Mouse (Mus musculus): ENCODE data around the gene Tmem156. TPM values are rescaled to one million over a fixed set of nuclear protein-coding genes. Genes with fewer than 3 reads are reported as not detected.

The Tmem156 gene
- polyA plus RNA-seq, 1 experiment from 2014 or later = 0.16 TPM

- H3K36me3 ChIP-seq (ENCODE audit: control insufficient read depth, insufficient read depth, low read length) = no peaks in the 10 kb centered on the region
- no peak overlapping the region for H3K4me3 ChIP-seq (ENCODE audit: low read depth, low read length)
- no peak overlapping the region for H3K9ac ChIP-seq (ENCODE audit: low read length)
- H3K4me1 ChIP-seq (ENCODE audit: control insufficient read depth, insufficient read depth, low read length) = peaks cover 9% of the 10 kb centered on the region
- 0 out of 2 replicates have a peak overlapping the region, but pooled peaks have one; percentile 4 for H3K27ac ChIP-seq (replicated peaks; ENCODE audit: low read depth, low read length)
- no peaks in the 10 kb centered on the region for H3K27me3 ChIP-seq (ENCODE audit: control insufficient read depth, insufficient read depth, low read length)
- no peak overlapping the region for H3K4me2 ChIP-seq (ENCODE audit: low read depth, severe bottlenecking)
- no peaks in the 10 kb centered on the region for H3K9me3 ChIP-seq (ENCODE audit: control insufficient read depth, low read length)
- DNase-seq (ENCODE audit: low spot score) (peak; percentile 67), ATAC-seq (ENCODE audit: insufficient number of reproducible peaks, low FRiP score, low TSS enrichment, low read depth) (0 out of 2 replicates have a peak, but pooled peaks have one; percentile 26)
These were observed 1.8 kb upstream of the Tmem156 start for GRCm38 (mm10) chr5:65093769-65094168.

GRCm38 (mm10) chr5:65091184-65091858 lies 611 bp downstream of the Tmem156 start:
- no peak for ATAC-seq (ENCODE audit: insufficient number of reproducible peaks, low FRiP score, low TSS enrichment, low read depth)
- WGBS = 70% methylated on average over 11 of the region's 11 CpGs
- no peak for DNase-seq (ENCODE audit: low spot score)

GRCm38 (mm10) chr5:65089707-65090106 lies 2.2 kb downstream of the Tmem156 start:
- 67% methylated on average over 3 of the region's 3 CpGs for WGBS
- ATAC-seq (ENCODE audit: insufficient number of reproducible peaks, low FRiP score, low TSS enrichment, low read depth) (no peak), DNase-seq (ENCODE audit: low spot score) (no peak)
- Histone ChIP-seq H3K9me3 (ENCODE audit: control insufficient read depth, low read length) (no peaks in the 10 kb centered on the region), H3K27ac (replicated peaks; ENCODE audit: low read depth, low read length) (no peak overlapping the region), H3K4me3 (ENCODE audit: low read depth, low read length) (no peak overlapping the region), H3K4me2 (ENCODE audit: low read depth, severe bottlenecking) (no peak overlapping the region), H3K36me3 (ENCODE audit: control insufficient read depth, insufficient read depth, low read length) (no peaks in the 10 kb centered on the region), H3K4me1 (ENCODE audit: control insufficient read depth, insufficient read depth, low read length) (peaks cover 9% of the 10 kb centered on the region), H3K27me3 (ENCODE audit: control insufficient read depth, insufficient read depth, low read length) (no peaks in the 10 kb centered on the region), H3K9ac (ENCODE audit: low read length) (no peak overlapping the region)

More at GRCm38 (mm10) chr5:65091184-65091858, 611 bp downstream of the Tmem156 start:
- Histone ChIP-seq H3K36me3 (ENCODE audit: control insufficient read depth, insufficient read depth, low read length) (no peaks in the 10 kb centered on the region), H3K9ac (ENCODE audit: low read length) (no peak overlapping the region), H3K27ac (replicated peaks; ENCODE audit: low read depth, low read length) (no peak overlapping the region), H3K4me2 (ENCODE audit: low read depth, severe bottlenecking) (no peak overlapping the region), H3K27me3 (ENCODE audit: control insufficient read depth, insufficient read depth, low read length) (no peaks in the 10 kb centered on the region), H3K4me1 (ENCODE audit: control insufficient read depth, insufficient read depth, low read length) (peaks cover 9% of the 10 kb centered on the region), H3K9me3 (ENCODE audit: control insufficient read depth, low read length) (no peaks in the 10 kb centered on the region), H3K4me3 (ENCODE audit: low read depth, low read length) (no peak overlapping the region)

- H3K4me1 ChIP-seq (ENCODE audit: control insufficient read depth, insufficient read depth, low read length) = no peaks in the 10 kb centered on the region
- H3K9ac ChIP-seq (ENCODE audit: low read length) = no peak overlapping the region
- H3K9me3 ChIP-seq (ENCODE audit: control insufficient read depth, low read length) = no peaks in the 10 kb centered on the region
- WGBS = 90% methylated on average over 6 of the region's 6 CpGs
- no peak overlapping the region for H3K4me2 ChIP-seq (ENCODE audit: low read depth, severe bottlenecking)
- no peaks in the 10 kb centered on the region for H3K27me3 ChIP-seq (ENCODE audit: control insufficient read depth, insufficient read depth, low read length)
- no peak for ATAC-seq (ENCODE audit: insufficient number of reproducible peaks, low FRiP score, low TSS enrichment, low read depth)
- no peaks in the 10 kb centered on the region for H3K36me3 ChIP-seq (ENCODE audit: control insufficient read depth, insufficient read depth, low read length)
- no peak for DNase-seq (ENCODE audit: low spot score)
- H3K27ac ChIP-seq (replicated peaks; ENCODE audit: low read depth, low read length) = no peak overlapping the region
- H3K4me3 ChIP-seq (ENCODE audit: low read depth, low read length) = no peak overlapping the region
These were observed 5.4 kb downstream of the Tmem156 start for GRCm38 (mm10) chr5:65086522-65086921.

GRCm38 (mm10) chr5:65081836-65082235 lies 10.1 kb downstream of the Tmem156 start:
- no peaks in the 10 kb centered on the region for H3K4me1 ChIP-seq (ENCODE audit: control insufficient read depth, insufficient read depth, low read length)
- 85% methylated on average over 4 of the region's 4 CpGs for WGBS
- no peaks in the 10 kb centered on the region for H3K9me3 ChIP-seq (ENCODE audit: control insufficient read depth, low read length)
- H3K4me2 ChIP-seq (ENCODE audit: low read depth, severe bottlenecking) = no peak overlapping the region
- H3K9ac ChIP-seq (ENCODE audit: low read length) = no peak overlapping the region
- H3K27me3 ChIP-seq (ENCODE audit: control insufficient read depth, insufficient read depth, low read length) = no peaks in the 10 kb centered on the region
- H3K4me3 ChIP-seq (ENCODE audit: low read depth, low read length) = no peak overlapping the region
- no peaks in the 10 kb centered on the region for H3K36me3 ChIP-seq (ENCODE audit: control insufficient read depth, insufficient read depth, low read length)
- no peak overlapping the region for H3K27ac ChIP-seq (replicated peaks; ENCODE audit: low read depth, low read length)
- DNase-seq (ENCODE audit: low spot score) (no peak), ATAC-seq (ENCODE audit: insufficient number of reproducible peaks, low FRiP score, low TSS enrichment, low read depth) (no peak)

- DNase-seq (ENCODE audit: low spot score) (no peak), ATAC-seq (ENCODE audit: insufficient number of reproducible peaks, low FRiP score, low TSS enrichment, low read depth) (no peak)
- Histone ChIP-seq H3K27me3 (ENCODE audit: control insufficient read depth, insufficient read depth, low read length) (no peaks in the 10 kb centered on the region), H3K4me2 (ENCODE audit: low read depth, severe bottlenecking) (no peak overlapping the region), H3K4me1 (ENCODE audit: control insufficient read depth, insufficient read depth, low read length) (no peaks in the 10 kb centered on the region), H3K4me3 (ENCODE audit: low read depth, low read length) (no peak overlapping the region), H3K27ac (replicated peaks; ENCODE audit: low read depth, low read length) (no peak overlapping the region), H3K9me3 (ENCODE audit: control insufficient read depth, low read length) (no peaks in the 10 kb centered on the region), H3K36me3 (ENCODE audit: control insufficient read depth, insufficient read depth, low read length) (no peaks in the 10 kb centered on the region), H3K9ac (ENCODE audit: low read length) (no peak overlapping the region)
- 77% methylated on average over 9 of the region's 9 CpGs for WGBS
These were observed 12.1 kb downstream of the Tmem156 start for GRCm38 (mm10) chr5:65079881-65080280.

GRCm38 (mm10) chr5:65078081-65078480 lies 13.9 kb downstream of the Tmem156 start:
- no peaks in the 10 kb centered on the region for H3K27me3 ChIP-seq (ENCODE audit: control insufficient read depth, insufficient read depth, low read length)
- H3K36me3 ChIP-seq (ENCODE audit: control insufficient read depth, insufficient read depth, low read length) = no peaks in the 10 kb centered on the region
- no peak overlapping the region for H3K27ac ChIP-seq (replicated peaks; ENCODE audit: low read depth, low read length)
- WGBS = 94% methylated on average over 4 of the region's 4 CpGs
- no peak overlapping the region for H3K4me2 ChIP-seq (ENCODE audit: low read depth, severe bottlenecking)
- 0 out of 2 replicates have a peak, but pooled peaks cover 2% of the 10 kb centered on the region for H3K4me1 ChIP-seq (ENCODE audit: control insufficient read depth, insufficient read depth, low read length)
- no peak overlapping the region for H3K9ac ChIP-seq (ENCODE audit: low read length)
- DNase-seq (ENCODE audit: low spot score) (no peak), ATAC-seq (ENCODE audit: insufficient number of reproducible peaks, low FRiP score, low TSS enrichment, low read depth) (no peak)
- H3K9me3 ChIP-seq (ENCODE audit: control insufficient read depth, low read length) = no peaks in the 10 kb centered on the region
- H3K4me3 ChIP-seq (ENCODE audit: low read depth, low read length) = no peak overlapping the region

- H3K27me3 ChIP-seq (ENCODE audit: control insufficient read depth, insufficient read depth, low read length) = no peaks in the 10 kb centered on the region
- no peak overlapping the region for H3K4me3 ChIP-seq (ENCODE audit: low read depth, low read length)
- no peaks in the 10 kb centered on the region for H3K36me3 ChIP-seq (ENCODE audit: control insufficient read depth, insufficient read depth, low read length)
- H3K9ac ChIP-seq (ENCODE audit: low read length) = no peak overlapping the region
- H3K4me1 ChIP-seq (ENCODE audit: control insufficient read depth, insufficient read depth, low read length) = 0 out of 2 replicates have a peak, but pooled peaks cover 2% of the 10 kb centered on the region
- H3K4me2 ChIP-seq (ENCODE audit: low read depth, severe bottlenecking) = no peak overlapping the region
- H3K27ac ChIP-seq (replicated peaks; ENCODE audit: low read depth, low read length) = no peak overlapping the region
- 19% methylated on average over 3 of the region's 3 CpGs for WGBS
- H3K9me3 ChIP-seq (ENCODE audit: control insufficient read depth, low read length) = no peaks in the 10 kb centered on the region
- no peak for DNase-seq (ENCODE audit: low spot score)
- no peak for ATAC-seq (ENCODE audit: insufficient number of reproducible peaks, low FRiP score, low TSS enrichment, low read depth)
These were observed 15.2 kb downstream of the Tmem156 start for GRCm38 (mm10) chr5:65076748-65077147.

GRCm38 (mm10) chr5:65076087-65076486 lies 15.8 kb downstream of the Tmem156 start:
- Histone ChIP-seq H3K9ac (ENCODE audit: low read length) (no peak overlapping the region), H3K27me3 (ENCODE audit: control insufficient read depth, insufficient read depth, low read length) (no peaks in the 10 kb centered on the region), H3K27ac (replicated peaks; ENCODE audit: low read depth, low read length) (no peak overlapping the region), H3K9me3 (ENCODE audit: control insufficient read depth, low read length) (no peaks in the 10 kb centered on the region), H3K4me3 (ENCODE audit: low read depth, low read length) (no peak overlapping the region), H3K4me1 (ENCODE audit: control insufficient read depth, insufficient read depth, low read length) (0 out of 2 replicates have a peak, but pooled peaks cover 2% of the 10 kb centered on the region), H3K4me2 (ENCODE audit: low read depth, severe bottlenecking) (no peak overlapping the region), H3K36me3 (ENCODE audit: control insufficient read depth, insufficient read depth, low read length) (no peaks in the 10 kb centered on the region)
- 79% methylated on average over 2 of the region's 2 CpGs for WGBS
- ATAC-seq (ENCODE audit: insufficient number of reproducible peaks, low FRiP score, low TSS enrichment, low read depth) (no peak), DNase-seq (ENCODE audit: low spot score) (no peak)

All from limb, embryonic 11.5 days (tissue).